Mouse (Mus musculus): ENCODE data around the gene Erbb2. TPM values are rescaled to one million over a fixed set of nuclear protein-coding genes. Genes with fewer than 3 reads are reported as not detected.

The Erbb2 gene
- polyA plus RNA-seq (2012; ENCODE audit: low replicate concordance), result 2.3 and 2.6 TPM in 2 replicates

GRCm38 (mm10) chr11:98412273-98412796 lies at the start of gene Erbb2:
Gene Erbb2 (plus strand): TSS chr11:98412470.

GRCm38 (mm10) chr11:98383261-98384030 lies 28.8 kb upstream of the Erbb2 start, which contains the start of gene Tcap:
Gene Tcap (plus strand): TSS chr11:98383811.

GRCm38 (mm10) chr11:98385638-98386585 lies 26.4 kb upstream of the Erbb2 start, which contains the start of gene Pnmt:
Gene Pnmt (plus strand): TSS chr11:98386450.

GRCm38 (mm10) chr11:98400161-98400726 lies 12.0 kb upstream of the Erbb2 start, which contains the start of gene Pgap3:
Gene Pgap3 (minus strand): TSS chr11:98400490.

GRCm38 (mm10) chr11:98438331-98439158 lies 26.3 kb downstream of the Erbb2 start, which contains the start of gene Mien1:
Gene Mien1 (minus strand): TSS chr11:98438991.

GRCm38 (mm10) chr11:98446213-98446561 lies 33.9 kb downstream of the Erbb2 start, which contains the start of gene Grb7:
Gene Grb7 (plus strand): TSS chr11:98446394.

Other genes with a start within 250 kb of the Erbb2 start
- gene Med1, start 219.2 kb upstream of the Erbb2 start, polyA plus RNA-seq (2012; ENCODE audit: low replicate concordance), result 20.8 and 31.9 TPM in 2 replicates
- 22.0 and 24.5 TPM in 2 replicates for gene Cdk12, start 209.4 kb upstream of the Erbb2 start, polyA plus RNA-seq (2012; ENCODE audit: low replicate concordance)
- gene Neurod2, start 82.8 kb upstream of the Erbb2 start, polyA plus RNA-seq (2012; ENCODE audit: low replicate concordance), result not detected in 2 replicates
- gene Ppp1r1b, start 64.1 kb upstream of the Erbb2 start, polyA plus RNA-seq (2012; ENCODE audit: low replicate concordance), result 0.20 and 0.28 TPM in 2 replicates
- gene Stard3, start 54.1 kb upstream of the Erbb2 start, polyA plus RNA-seq (2012; ENCODE audit: low replicate concordance), result 52.7 and 83.5 TPM in 2 replicates
- 0.20 and 0.59 TPM in 2 replicates for gene Tcap, start 28.7 kb upstream of the Erbb2 start, polyA plus RNA-seq (2012; ENCODE audit: low replicate concordance)
- not detected in 2 replicates for gene Pnmt, start 26.0 kb upstream of the Erbb2 start, polyA plus RNA-seq (2012; ENCODE audit: low replicate concordance)
- gene Pgap3, start 12.0 kb upstream of the Erbb2 start, polyA plus RNA-seq (2012; ENCODE audit: low replicate concordance), result 15.6 and 23.8 TPM in 2 replicates
- gene Mien1, start 26.5 kb downstream of the Erbb2 start, polyA plus RNA-seq (2012; ENCODE audit: low replicate concordance), result 41.8 and 65.2 TPM in 2 replicates
- 2.9 and 3.1 TPM in 2 replicates for gene Grb7, start 33.9 kb downstream of the Erbb2 start, polyA plus RNA-seq (2012; ENCODE audit: low replicate concordance)
- gene Ikzf3, start 133.6 kb downstream of the Erbb2 start, polyA plus RNA-seq (2012; ENCODE audit: low replicate concordance), result 71.3 and 78.4 TPM in 2 replicates
- gene Zpbp2, start 138.6 kb downstream of the Erbb2 start, polyA plus RNA-seq (2012; ENCODE audit: low replicate concordance), result 0.86 and 2.4 TPM in 2 replicates
- 33.4 and 47.2 TPM in 2 replicates for gene Ormdl3, start 174.9 kb downstream of the Erbb2 start, polyA plus RNA-seq (2012; ENCODE audit: low replicate concordance)
- not detected in 2 replicates for gene Lrrc3c, start 185.8 kb downstream of the Erbb2 start, polyA plus RNA-seq (2012; ENCODE audit: low replicate concordance)
- gene Gm12355, start 213.2 kb downstream of the Erbb2 start, polyA plus RNA-seq (2012; ENCODE audit: low replicate concordance), result not detected in 2 replicates
- gene Gsdma3, start 213.9 kb downstream of the Erbb2 start, polyA plus RNA-seq (2012; ENCODE audit: low replicate concordance), result not detected in 2 replicates
- gene Gsdma2, start 234.3 kb downstream of the Erbb2 start, polyA plus RNA-seq (2012; ENCODE audit: low replicate concordance), result not detected in 2 replicates